Mouse (Mus musculus) fibroblast of lung, adult 2 months (primary cell): Measurements from ENCODE around the gene Ddx24.

Experiments used
- DNase-seq: peaks from one replicate; pipeline ENCODE4 v3.0.0-alpha.2; 2011; ENCODE audit warnings: low read depth

The Ddx24 gene

GRCm38 (mm10) chr12:103389348-103389727 lies 36.3 kb downstream of the Ddx24 start:
- no peak for DNase-seq

DNA sequence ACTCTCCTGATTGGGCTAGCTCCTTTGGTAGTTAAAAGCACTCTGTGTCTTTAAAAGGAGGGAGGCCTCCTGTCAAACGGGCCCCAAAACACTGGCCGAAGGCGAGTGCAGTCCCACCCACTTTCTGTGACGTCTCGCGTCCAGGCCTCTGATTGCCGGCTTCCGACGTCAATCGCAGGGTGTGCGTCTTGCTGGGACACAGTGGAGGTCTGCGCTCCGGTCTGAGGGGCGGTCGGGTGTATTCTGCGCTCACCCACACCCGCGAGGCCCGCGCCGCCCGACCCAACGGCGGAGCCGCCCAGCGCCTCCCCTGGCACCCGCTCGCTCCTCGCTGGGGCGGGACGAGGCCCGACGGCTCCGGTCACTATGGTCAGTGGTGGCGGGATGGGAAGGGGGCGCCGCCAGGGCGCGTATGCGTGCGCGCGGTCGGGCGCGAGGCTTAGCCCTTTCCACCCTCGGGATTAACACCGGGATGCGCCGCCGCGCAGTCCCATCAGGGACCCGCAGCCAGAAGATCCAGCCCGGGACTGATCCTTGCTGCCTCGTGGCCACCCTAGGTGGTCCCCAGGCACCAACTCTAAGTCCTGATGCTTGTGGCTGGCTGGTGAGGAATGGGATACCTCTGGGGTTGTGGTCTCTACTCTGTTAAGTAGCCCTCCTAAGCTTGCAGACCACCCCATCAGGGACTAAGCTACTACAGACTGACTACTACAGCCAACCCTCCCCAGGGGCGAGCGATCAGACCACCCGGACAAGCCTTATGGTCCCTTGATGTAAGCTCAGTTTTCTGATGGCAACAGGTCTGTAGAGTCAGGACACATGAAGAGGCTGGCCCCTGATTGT lies 36.9 kb downstream of the Ddx24 start, which contains the start of gene Otub2:
Gene Otub2 (plus strand): TSS at position 178 of the 843 bp plus-strand sequence.
- peak; percentile 94 for DNase-seq

DNA sequence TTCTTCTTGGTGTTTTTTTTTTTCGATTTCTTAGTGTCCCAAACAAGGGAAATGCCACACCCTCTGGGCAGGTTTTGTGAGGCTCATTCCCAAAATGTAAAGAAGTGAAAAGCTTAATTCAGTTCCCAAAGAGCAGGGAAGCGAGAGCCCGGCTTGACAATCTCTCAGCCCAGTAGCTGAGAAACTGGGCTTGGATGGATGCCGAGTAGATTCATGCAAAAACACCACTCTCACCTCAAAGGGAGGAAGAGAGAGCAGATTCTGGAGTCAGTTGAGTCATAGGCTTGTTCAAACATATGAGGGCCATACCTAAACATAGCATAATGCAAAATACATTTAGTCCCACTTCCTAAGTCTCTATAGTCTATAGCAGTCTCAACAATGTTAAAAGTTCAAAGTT lies 45.4 kb downstream of the Ddx24 start:
- DNase-seq: no peak

DNA sequence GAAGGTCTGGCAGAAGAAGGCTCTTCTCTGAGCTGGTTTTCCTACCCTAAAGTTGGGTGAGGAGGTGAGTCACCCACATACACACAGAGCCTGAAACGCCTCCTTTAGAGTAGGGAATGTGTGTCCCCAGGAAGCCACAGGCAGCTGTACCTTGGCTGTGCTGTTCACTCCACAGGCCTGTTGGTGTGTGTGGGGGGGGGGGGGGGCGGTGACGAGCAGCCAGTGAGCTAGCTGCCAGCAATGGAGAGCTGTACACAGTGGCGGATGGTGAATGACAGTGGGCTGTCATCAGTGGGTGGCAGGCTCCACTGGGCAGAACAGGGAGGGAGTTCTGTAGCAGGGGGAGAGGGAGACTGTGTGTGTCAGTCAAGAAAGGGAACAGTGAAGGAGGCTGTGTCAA lies 48.9 kb downstream of the Ddx24 start:
- DNase-seq: no peak

DNA sequence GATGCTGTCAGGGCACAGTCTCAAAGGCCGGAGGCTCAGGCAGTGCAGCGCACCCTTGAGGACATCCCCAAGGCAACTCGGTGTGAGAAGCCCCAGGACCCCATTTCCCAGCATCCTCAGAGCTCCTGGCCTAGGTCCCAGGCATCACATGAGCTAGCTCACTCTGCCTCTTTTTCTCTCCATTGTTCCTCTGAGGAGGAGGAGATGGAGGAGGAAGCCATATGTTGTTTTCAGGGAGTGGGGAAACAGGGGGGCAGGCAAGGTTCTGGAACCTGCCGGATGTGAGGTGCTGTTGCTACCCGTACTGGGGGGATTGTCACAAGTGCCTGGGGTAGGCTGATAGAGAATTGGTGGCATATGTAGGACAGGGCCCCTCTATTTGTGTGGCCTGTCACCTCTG lies 49.5 kb downstream of the Ddx24 start:
- no peak for DNase-seq

- no peak for DNase-seq
Measured at GRCm38 (mm10) chr12:103373530-103374236, 51.9 kb downstream of the Ddx24 start.

DNA sequence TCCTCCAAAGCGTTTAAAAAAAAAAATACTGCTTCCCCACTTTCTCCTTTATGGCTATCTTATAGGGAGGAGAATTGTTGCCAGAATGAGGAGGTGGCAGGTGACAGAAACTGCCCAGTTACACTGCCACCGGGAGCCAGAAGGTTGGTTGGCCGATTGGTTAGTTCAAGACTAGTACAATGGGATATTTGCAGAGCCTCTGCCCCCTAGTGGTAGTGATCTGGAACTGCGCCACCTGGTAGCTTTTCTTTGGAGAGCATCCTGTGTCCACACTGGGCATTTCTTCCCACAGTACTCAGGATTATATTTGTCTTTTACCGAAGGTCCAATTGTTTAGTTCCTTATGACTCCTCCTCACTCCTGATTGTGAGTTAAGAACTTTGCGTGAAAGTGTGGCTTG lies 53.9 kb downstream of the Ddx24 start:
- DNase-seq: no peak

DNA sequence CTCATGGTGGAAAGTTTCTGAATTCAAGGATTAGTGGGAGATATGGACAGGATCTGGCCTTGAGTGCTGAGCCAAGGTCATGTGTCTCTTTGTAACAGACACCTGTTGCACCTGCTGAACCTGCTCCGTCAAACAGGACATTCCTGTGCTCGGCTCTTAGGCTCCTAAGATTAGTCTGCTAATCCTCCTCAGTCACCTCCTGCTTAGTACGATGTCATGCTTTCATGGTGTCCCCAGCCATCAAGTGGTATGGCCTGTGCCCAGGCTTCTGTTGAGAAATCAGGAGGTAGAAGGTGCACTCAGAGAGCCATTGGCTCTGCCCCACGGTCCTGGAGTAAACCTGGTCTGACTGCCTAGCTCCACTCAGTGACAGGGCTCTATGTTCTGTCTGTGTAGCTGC lies 54.8 kb downstream of the Ddx24 start:
- DNase-seq: no peak

- no peak for DNase-seq
Measured at GRCm38 (mm10) chr12:103368777-103369176, 56.9 kb downstream of the Ddx24 start.

DNA sequence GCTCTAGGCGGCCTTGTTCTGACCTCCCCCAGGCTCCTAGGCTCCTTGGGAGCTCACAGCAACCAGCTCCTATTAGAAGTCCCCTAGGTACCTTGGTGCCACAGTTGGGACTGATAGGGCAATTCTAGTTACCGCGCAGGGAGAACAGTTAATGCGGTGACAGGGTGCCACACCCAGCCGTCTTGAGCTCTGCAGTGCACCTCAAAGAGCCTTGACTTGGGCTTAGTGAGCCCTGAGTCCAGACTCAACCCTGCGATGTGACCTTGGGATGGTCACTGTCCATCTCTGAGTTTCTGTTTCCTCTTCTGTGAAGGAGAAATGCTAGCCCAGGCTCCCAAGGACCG lies 57.3 kb downstream of the Ddx24 start:
- no peak for DNase-seq

DNA sequence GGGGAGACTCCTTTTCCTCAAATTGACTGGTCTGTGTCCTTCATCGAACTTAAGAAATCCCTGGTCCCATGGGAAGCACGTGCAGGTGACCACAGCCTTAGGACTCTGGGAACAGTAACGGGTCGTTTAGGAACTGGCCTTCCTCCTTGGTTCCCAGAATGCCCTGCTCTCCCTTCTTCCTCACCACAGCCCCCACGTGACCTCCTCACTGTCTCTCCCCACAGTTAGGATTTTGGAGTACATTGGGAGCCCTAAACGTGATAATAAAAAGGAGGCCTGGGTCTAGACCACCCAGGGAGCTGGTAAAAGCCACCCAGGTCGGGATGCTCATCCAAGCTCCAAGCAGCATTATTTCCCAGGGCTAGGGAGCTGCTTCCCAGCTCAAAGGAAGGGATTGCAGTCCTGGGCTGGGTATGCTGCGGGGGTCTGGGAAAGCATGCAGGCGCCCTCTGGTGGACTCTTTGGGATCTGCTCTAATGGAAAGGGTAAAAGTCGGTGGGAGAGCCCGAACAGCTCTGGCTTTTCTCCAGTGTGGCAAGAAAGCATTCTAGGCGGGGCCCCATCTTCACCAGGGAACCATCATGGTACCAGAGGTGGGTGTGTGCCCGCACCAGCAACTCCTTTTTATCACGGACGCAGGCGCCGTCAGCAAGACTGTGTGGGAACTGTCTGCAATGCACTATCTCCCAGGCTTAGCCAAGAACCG lies 57.9 kb downstream of the Ddx24 start:
- no peak for DNase-seq

- DNase-seq: no peak
Measured at GRCm38 (mm10) chr12:103367171-103367570, 58.5 kb downstream of the Ddx24 start.

- no peak for DNase-seq
Measured at GRCm38 (mm10) chr12:103362336-103362735, 63.3 kb downstream of the Ddx24 start.

DNA sequence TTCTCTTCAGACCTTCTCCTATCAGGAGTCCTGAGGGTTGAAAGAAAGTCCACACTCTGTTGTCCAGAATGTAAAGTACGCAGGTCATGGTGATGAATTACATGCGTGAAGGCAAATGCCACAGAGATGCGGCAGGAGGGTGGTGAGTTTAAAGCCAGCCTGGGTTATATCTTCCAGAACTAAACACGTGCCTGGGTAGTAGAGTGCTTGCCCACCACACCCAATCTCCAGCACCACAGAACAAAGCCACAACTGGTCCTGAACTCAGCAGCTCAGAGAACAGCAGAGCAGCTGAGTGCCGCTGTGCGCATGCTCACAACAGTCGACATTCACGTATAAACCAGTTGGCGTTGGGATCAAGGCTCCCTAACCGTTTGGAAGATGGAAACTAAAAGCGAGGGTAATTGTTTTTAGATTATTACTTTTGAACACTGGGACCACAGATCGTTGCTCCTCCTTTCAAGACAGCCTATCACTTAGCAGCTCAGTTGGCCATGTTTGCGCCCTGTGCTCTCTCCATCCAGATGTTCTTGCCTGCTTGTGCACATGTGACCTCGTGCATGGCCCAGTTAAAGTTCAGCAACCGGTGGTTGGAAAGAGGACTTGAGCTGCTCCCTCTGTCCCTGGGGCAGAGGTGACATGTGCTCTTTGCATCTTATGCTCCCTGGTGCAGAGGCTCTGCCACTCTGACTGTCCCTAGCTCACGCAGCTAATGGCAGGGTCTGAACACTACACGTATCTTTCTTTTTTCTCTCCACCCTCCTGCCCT lies 63.9 kb downstream of the Ddx24 start:
- no peak for DNase-seq

DNA sequence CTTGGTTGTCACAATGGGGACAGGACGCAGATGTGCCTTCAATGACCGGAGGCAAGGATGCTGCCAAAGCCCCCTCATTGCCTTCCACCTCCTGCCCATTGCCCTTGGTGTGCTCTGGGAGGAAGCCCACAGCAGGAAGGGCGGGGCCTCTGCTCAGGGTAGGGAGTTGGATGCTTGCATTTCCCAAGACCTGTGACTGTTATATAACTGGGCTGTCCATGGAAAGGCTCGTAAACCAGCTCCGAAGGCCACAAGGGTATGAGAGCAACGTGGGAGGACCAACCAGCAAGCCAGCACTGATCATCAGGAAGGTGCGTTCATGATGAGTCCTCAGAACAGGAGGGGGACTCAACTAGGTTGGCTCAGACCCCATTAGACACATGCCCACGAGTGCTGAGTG lies 64.8 kb downstream of the Ddx24 start:
- DNase-seq: no peak

DNA sequence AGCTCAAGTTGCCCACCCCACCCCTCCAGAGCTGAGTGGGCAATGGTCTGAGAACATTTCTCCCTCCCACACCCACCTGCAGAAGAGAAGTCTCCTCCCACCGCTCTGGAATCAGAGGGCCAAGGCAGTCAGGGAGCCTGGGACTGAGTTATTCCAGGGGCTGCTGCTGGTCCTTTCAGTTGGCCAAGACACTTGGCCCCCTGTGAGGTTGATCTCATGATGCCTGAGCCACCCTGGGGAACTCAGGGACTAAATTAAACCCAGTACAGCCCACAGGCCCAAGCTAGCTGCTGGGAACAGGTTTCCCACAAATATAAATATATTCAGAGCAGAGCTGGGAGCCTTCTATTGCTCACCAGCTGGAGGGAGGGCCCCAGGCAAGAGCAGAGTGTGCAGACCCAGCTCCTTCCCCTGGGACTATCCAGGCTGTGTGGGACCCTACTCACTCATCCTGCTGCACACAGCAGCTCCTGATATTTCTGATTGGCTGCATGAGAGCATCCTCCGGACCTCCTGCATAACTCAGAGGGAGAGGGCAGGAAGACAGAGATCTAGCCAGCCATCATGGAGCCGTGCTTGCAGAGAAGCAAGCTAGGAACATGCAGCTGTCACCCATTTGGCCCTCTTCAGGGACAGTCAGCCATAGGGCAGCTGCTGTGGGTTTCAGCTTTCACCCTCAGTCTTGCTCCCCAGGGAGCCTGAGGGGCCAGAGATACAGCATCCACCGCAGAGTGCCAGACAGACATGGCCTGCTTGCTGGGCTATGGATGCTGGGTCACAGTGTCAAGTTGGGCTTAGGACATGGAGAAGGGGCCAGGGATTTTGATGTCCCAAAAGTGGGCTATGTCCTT lies 66.5 kb downstream of the Ddx24 start:
- DNase-seq: no peak

DNA sequence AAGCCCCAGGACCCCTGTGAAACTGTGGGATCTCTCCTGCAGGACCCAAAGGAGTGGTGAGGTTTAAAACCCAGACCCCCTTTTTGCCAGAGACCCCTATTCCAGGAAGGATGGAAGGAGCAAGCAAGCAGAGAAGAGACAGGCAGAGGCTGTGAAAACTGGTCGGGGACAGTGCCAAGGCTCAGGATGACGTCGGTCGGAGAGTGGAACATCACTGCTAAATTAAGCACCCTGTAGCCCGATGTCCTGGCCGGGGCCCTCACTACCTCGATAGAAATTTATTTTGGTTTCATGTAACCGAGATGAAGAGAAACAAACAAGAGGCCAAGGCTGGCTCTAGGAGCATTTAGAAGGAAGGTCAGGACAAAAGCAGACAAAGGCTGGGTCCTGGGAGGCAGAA lies 67.4 kb downstream of the Ddx24 start:
- no peak for DNase-seq
